Mouse (Mus musculus) brain, adult 10 weeks (tissue): ENCODE data around the gene Gm136. TPM values are rescaled to one million over a fixed set of nuclear protein-coding genes. Genes with fewer than 3 reads are reported as not detected.

Experiments used
- polyA plus RNA-seq: library from polyadenylated mRNA; stranded (reverse); fragments of 350-450 nt; fragmentation: Illumina TruSeq; extraction: RNeasy Lipid Tissue Mini Kit (QIAGEN cat#74804); gene quantifications from one replicate; pipeline ENCODE4 v1.2.3, GENCODE M21; 2015; ENCODE audit warnings: low read depth, low replicate concordance

Gene Gm136
- polyA plus RNA-seq = not detected

GRCm38 (mm10) chr4:34756163-34756562, at the start of gene Gm136:
Gene Gm136, minus strand, starts transcription at chr4:34756263.

GRCm38 (mm10) chr4:34777677-34778527, 21.8 kb upstream of the Gm136 start, which contains the start of gene Smim8:
Gene Smim8, minus strand, starts transcription at chr4:34778423.

GRCm38 (mm10) chr4:34729851-34730341, 26.2 kb downstream of the Gm136 start, which contains the start of gene Cfap206:
Gene Cfap206, minus strand, starts transcription at chr4:34730206.

Other genes starting within 250 kb of the Gm136 start
- gene Akirin2, start 205.3 kb downstream of the Gm136 start, polyA plus RNA-seq = 96.3 TPM
- 46.9 TPM for gene Orc3, start 141.3 kb downstream of the Gm136 start, polyA plus RNA-seq
- 23.1 TPM for gene Rars2, start 141.3 kb downstream of the Gm136 start, polyA plus RNA-seq
- 25.2 TPM for gene Slc35a1, start 68.8 kb downstream of the Gm136 start, polyA plus RNA-seq
- 4.6 TPM for gene Cfap206, start 26.1 kb downstream of the Gm136 start, polyA plus RNA-seq
- gene Smim8, start 22.2 kb upstream of the Gm136 start, polyA plus RNA-seq = 42.5 TPM
- gene Zfp292, start 126.7 kb upstream of the Gm136 start, polyA plus RNA-seq = 10.1 TPM
- not detected for gene Cga, start 137.5 kb upstream of the Gm136 start, polyA plus RNA-seq